Mouse (Mus musculus) bone marrow, adult 2 months (tissue): ENCODE measurements around the gene Cdc42bpa.

ENCODE experiments used
- CTCF ChIP-seq: fragments of 200-500 bp; IDR thresholded peaks from 2 replicates; pipeline ENCODE4 v1.5.1; 2011; ENCODE audit warnings: low read length, control low read depth; ENCODE audit not compliant: control insufficient read depth, insufficient read depth
- POLR2A ChIP-seq: fragments of 200-500 bp; IDR thresholded peaks from 2 replicates; pipeline ENCODE4 v1.6.1; 2011; ENCODE audit warnings: low read depth, mild to moderate bottlenecking, control low read depth, low read length, borderline replicate concordance; ENCODE audit not compliant: control insufficient read depth

DNA sequence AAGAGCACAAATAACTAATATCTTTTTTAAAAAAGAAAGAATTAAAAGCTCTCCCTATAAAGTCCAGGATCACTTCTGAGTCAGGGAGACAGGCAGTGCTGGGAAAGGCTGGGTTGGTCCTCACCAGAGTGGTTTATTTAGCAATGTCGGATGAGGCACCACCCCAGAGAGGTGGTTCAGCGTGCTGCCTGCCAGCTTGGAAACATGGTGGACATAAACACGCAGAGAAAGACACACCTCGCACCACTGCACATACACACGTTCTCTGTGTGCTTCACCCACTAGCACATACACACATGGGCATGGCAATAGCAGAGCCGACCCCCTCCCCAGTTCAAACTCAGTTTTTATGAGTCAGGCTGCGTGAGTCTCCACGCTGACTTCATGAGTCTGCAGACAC, 230.8 kb downstream of the Cdc42bpa start:
- TF ChIP-seq POLR2A (no peak), CTCF (no peak)
